Mouse (Mus musculus) spleen, adult 18-20 months (tissue): ENCODE results near the gene Dock11.

ENCODE experiments used
- DNase-seq, 2 experiments: peaks; one replicate each; pipeline ENCODE4 v3.0.0; 2022; ENCODE audit warnings: mixed read lengths in 2 of 2

Dock11 gene

DNA sequence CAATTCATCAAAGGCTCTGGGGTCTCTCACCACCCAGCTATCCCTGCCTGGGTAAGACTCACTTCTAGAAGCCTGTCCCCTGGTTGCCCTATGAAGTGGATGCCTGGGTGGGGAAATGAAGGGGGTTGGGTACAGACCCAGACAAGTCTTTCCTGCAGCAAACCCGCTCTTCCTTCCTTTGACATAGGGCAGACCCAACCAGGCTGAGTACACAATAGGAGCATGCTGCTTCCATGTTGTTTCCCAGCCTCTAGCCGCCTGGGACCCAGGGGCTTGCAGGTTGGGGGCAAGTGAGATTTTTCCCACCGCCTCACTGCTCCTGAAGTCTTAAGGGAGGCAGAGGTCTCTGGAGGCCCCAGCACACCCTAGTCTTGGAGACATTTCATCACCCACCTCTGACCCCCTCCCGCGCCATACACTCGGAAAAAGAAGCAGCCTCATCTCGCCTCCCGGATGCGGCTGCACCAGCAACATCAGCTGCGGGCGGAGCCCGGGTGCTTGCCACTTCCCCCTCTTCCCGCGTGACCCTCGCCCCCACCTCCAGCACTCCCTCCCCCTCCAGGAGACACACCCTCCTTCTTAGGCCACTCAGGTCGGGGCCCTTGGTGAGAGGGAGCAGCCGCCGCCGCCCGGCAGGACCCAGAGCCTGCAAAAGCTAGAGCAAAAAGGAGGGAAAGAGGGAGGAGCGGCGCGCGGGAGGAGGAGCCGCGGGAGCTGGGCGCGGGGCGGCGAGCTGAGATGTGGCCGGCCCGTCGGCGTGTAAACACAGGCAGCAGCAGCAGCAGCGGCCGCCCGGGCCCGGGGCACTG lies at the start of gene Dock11:
Gene Dock11, plus strand, starts transcription at position 746 of the 809 bp plus-strand sequence.
- DNase-seq = peak; percentile 67 to 81

DNA sequence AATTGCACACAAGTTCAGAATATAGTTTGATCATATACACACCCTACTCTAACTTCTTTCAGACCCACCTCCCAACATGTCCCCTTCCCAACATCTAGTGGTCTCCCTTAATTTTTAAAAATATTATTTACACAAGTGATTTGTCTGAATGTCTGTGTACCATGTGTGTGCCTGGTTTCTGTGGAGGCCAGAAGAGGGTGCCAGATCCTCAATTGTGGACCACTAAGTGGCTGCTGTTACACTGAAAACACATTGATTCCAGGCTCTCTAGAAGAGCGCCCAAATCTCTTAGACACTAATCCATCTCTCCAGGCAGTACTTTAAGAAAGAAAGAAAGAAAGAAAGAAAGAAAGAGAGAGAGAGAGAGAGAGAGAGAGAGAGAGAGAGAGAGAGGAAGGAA lies 8.9 kb upstream of the Dock11 start:
- DNase-seq = no peak

DNA sequence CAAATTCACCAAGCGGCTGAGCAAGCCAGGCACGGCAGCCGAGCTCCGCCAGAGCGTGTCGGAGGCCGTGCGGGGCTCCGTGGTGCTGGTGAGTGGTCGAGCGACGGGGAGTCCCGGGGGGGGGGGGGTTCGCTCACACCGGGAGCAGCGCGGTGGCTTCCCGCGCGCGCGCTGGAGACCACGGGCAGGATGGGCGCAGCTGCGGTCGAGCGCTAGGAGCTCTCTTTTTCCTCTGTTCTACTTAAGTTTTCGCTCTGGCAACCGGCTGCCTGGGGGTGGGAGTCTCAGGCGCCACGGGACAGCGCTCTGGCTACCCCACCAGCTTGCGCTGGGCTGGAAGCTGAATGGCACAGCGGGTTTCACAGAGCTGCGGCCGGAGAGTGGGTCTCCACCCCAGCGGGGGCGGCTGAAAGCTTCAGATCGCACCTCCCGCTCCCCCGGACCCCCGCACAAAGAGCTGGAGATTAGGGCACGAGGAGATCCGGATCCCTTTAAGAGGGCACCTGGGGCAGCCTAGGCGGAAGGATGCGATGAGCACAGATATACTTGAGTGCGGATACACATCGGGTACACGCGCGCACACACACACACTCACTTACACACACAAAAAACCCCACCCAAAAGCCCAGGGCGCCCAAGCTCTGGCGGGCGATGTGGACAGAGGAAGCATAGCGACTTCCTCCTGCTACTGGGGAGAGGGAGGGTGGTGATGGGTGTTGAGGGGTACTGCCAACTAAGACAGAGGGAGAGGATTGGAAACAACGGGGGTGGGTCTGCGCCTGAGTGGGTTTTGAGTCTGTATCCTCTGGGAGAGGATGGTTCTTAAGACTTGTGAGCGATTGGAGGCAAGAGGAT lies 540 bp downstream of the Dock11 start:
- DNase-seq = peak; percentile 51 to 58

DNA sequence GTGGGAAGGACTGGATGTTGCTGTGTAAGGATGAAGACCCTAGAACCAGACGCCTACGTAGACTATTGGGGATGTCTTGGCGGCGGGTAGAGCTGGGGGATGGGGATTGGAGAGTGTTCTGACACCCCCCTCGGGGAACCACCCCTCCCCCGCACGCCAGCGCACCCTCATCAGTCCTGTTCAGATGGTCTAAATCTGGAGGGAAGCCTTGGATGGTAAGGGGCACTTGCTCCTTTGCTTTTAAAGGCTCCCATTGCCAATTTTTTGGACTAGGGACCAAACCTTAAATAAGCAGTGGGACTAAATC lies 1.1 kb downstream of the Dock11 start:
- DNase-seq = peak in 1 of 2 experiments; percentile 13

DNA sequence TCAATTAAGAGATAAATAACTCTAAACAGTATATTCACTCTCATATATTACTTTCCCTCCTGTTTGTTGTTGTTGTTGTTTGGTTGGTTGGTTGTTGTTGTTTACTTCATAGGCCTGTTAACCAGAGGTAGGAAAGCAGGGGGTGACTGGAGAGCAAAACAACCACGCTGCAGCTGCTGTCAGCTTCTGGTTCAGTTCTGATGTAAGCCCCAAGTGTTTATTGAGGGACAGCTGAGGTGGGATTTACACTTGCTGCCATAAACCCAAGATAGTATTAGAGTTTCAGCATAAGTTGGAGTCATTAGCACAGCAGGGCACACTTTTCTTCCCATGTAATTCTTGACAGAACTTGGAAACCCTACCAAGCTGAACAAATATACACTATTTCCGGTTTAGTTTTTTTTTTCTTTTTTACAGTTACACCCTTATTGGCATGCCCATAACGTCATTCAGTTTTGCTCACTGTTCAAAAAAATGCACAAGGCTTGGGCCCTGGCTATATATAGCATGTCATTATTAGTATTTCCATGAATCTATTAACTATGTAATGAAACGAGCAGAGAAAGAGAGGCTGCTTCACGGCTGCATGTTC lies 3.0 kb downstream of the Dock11 start:
- DNase-seq = no peak

DNA sequence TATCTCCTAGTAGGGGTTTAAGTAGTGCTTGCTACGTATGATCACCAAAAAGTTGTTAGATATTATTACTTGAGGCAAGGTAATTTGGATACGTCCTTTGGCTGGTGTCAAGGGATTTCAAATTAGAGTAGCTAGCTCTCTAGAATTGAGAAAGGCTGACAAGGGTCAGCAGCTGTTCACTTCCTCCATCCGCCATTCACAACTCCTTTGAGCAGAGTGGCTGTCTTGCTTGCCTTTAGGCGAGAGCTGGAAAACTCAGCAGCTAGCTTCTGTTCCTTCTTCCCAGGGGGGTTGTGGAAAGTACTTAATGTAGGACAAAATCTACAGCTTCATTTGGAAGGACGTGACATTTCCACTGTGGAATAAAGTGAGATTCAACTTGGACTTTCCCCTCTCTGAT lies 3.7 kb downstream of the Dock11 start:
- DNase-seq = no peak

DNA sequence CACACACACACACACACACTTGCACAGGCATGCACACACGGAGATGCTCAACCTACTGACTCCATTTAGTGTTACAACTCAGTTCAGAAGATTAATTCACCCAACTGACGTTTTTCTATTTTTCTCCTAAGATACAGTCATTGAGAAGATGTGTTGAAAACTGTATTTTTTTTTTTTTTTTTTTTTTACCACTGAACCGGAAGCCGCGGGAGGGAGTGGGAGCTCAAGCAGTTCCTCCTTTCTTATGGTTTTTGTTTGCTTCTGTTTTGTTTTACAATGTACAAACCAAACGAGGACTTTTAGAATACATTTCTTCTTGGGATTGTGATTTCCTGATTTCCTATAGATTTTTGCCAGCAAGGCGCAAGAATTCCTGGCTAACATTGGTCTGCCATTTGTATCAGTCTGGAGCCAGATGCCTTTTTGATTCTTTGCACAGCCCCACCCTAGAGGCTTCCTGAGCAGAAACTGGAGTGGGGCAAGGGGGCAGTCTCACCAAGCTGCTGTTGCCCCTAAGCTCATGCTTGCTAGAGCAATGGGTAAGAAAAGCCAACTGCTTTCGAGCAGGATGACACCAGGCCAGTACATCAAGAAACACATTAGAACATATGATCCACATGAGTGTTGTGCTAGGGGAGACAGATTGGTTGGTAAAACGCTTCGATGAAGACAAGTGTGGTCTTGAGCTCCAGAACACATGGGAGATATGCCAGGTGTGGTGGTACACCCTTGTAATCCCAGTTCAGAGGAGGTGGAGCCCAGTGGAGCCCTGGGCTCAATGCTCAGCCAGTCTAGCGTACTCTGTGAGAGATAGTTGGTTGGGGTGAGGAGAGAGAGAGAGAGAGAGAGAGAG lies 9.2 kb downstream of the Dock11 start:
- no peak for DNase-seq

DNA sequence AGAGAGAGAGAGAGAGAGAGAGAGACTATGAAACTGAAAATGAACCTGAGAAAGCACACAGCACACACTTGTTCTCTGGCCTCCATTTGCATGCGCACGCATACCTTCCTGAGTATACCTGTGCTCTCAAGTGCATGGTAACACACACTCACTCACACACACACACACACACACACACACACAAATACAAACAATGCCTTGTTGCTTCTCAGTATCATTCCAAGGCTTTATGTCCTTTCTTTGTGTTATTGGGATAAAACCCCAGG lies 9.8 kb downstream of the Dock11 start:
- DNase-seq = no peak

DNA sequence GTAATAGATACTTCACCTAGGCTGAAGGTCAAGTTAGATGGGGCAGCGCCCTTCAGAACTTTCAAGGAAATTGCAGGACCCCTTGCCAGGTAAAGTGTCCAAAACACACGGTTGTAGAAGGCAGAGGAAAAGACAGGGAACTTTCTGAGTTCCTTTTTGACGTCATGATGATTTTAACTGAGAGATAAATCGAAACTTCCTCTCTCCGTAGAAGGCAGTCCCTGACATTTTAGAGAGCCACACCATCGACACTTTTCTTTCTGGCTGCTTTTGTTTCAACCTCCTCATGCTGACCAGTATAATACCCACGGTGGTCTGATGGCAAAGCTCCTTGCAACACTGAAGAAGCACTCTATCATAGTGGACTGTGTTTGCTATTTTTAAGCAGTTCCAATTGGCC lies 15.7 kb downstream of the Dock11 start:
- no peak for DNase-seq

DNA sequence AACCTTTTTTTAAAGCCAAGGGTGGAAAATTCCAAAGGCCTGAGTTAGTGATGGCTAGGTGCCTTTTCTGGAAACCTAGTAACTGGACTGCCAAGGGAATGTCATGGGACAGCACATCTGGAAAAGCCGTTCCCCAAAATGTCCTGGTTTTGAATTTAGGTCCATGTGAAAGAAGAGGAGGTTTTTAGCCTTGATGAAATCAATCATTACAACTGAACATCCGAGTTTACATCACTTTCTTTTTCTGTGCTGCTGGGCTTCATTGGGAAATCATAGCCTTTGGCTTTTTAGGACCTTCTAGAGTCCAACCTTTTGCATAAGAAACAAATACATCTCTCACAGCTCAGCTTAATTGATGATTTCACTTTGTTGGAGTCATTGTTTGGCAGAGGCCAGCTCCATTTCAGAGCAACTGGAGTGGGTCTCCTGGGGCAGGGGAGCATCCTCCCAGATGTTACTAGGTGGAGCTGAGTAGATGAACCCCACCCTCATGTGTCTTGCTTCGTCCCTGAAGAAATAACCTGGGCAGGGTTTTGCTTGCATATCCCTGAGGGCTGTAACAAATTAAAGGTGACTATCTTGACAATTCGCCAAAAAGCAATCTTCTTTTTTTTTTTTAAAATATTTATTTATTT lies 18.2 kb downstream of the Dock11 start:
- no peak for DNase-seq

DNA sequence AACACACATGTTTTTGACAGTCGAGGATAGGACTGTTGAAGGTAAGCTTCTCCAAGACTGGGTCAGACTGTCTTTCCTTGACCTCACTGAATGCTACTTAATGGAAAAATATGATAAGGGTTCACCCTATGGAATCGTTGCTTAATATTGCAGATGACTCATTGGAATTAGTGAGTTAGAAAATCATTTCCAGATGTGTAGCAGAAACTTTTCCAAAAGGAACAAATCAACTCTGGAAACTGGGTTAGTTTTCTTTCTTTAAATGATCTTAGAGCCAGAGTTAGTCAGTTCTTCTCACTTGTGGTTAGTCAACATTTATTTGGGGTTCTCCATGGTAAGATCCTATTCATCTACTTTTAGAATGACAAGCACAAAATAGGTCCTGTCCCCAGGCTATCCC lies 30.9 kb downstream of the Dock11 start:
- no peak for DNase-seq

DNA sequence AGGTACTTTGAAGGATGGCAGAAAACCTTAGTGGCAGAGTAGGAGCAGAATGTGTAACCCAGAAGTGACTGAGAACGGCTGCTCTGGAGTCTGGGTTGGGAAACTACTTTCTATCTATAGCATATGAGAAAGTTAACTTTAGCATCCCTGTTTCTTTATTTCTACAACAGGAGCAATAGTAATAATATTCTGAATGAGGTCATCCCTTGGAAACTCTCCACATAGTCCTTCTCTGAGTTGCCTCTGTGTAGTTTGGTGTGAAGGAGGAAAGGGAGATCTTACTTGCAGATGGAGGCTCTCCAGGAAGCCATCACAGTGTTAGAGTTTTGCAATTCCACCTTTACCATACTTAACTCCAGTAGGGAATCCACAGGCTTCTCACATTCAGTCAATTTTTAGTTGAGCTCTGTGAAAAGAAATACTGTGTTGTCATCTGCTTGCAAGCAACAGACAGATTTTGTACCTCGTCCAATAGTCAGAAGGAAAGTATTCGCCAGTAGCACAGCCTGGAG lies 31.5 kb downstream of the Dock11 start:
- DNase-seq = no peak

DNA sequence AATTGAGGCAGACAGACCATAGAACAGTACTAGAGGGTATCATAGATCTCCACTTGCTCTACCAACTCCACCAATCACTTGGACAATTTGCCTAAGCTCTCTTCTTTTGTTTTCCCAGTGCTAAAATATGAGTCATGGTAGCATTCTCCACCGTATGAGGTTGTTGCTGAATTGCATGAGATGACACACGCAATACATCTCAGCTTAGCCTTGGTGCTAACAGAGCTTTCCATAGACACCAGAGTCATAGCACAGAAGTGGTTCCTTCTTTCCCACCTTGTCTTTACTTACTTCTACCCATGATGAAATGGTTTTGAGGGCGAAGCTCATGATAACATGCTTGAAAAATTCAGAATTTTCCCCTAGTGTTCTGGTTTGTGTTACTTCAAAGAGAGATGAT lies 33.3 kb downstream of the Dock11 start:
- DNase-seq = no peak

DNA sequence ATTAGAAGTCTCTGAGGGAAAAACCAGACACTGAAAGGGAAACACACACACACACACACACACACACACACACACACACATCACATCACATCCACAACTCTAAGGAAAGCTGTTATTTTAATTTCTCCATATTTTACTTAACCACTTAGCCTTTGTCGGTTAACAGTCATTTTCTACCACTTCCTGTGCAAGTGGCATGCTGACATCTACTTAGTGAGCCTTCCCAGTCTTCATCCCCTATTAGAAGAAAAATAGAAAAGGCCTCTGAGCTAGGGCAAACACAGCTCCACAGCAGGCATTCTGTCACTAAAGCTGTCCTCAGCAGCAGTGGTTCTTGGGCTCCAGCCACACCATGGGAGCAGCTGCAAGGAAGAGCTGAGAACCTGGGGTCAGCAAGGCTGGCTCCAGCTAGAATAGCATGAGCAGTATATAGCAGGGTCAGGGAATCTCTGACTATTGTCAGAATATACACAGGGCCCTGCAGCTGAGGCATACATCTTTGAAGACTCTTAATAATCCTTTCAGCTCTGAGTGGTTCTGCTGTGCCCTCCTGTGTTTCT lies 36.2 kb downstream of the Dock11 start:
- no peak for DNase-seq

DNA sequence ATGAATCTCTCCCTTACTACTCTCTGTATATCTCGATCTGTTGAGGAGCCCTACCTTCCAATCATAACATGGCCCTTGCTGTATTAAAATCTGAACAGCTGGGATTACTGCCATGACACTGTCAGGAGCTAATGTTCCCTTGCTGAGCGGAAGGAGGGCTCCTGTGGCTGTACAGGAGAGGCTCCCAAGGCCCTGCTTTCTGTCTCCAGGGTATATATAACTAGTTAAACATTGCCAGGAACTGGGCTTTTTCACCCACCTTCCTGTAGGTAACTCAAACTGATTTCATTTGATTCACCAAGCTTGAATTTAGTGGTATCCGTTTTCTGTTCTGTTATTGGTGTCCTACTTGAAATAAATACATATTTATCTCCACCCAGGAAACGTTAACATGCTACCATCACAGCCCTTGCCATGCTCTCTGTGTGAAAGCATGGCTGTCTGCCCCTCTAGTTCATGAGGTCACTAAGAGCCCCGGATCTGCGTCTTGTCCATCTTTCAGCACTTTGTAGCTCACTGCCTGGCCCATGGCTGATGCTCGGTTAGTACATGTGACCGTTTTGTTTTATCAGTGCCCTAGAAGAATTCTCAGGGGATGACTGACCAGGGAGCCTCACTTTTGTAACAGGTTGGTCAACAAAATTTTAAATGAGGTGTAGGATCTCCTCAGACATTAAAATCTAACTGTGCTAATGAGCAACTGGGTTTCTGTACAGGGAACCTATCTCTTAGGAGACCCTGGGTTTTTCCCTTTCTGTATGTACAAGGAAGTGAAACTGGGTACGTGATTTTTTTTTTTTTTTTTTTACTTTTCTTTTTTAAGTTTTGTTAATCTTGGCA lies 41.7 kb downstream of the Dock11 start:
- no peak for DNase-seq

DNA sequence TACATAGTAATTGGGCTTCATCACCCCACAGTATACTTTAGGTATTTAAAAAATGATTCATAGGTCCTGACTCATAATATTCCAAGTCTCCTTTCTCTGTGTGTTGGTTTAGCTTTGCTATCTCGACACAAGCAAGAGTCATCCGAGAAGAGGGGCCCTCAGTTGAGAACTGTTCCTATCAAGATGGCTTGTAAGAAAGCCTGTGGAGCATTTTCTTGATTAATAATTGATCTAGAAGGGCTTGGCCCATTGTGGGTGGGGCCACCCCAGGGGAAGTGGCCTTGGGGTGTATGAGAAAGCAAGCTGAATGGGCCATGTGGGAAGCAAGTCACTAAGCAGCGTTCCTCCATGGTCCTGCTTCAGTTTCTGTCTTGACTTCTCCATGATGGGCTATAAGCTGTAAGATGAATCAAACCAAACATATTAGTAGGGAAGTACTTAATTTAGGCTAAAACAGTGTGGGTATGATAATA lies 42.3 kb downstream of the Dock11 start:
- DNase-seq = peak in 1 of 2 experiments; percentile 24

DNA sequence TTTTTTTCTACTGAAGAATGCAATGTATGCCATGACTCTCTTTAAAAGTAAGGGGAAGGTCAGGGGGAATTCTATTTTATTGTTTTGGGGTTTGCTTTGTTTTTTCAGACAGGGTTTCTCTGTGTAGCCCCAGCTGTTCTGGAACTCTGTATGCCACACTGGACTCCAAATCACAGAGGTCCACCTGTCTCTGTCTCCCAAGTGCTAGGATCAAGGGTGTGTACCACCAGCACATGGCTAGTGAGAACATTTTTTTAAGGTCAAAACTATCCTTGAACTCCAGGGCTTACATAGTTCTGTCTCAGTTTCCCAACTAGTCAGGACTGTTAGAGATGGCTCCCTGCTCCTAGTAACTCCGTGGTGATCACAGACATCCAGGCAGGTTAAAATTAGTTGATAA lies 43.3 kb downstream of the Dock11 start:
- DNase-seq = no peak

DNA sequence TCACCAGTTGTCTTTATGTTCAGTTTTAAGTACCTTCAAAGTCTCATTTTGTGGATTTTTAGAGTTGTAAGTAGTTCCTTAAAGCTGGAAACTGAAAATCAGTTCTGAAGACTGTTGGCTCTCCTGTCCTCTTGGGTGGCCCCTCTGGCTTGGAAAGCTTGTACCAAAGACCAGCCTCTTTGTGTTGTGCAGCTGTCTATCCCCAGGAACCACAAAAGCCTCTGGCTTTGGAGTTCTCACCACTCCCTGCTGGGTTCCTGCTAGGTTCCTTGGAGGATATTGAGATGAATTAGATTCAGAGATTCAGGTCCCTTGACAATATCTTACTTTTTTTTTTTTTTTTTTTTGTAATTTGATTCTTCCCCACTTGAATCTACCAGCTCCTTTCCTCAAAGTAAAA lies 44.3 kb downstream of the Dock11 start:
- DNase-seq = no peak

DNA sequence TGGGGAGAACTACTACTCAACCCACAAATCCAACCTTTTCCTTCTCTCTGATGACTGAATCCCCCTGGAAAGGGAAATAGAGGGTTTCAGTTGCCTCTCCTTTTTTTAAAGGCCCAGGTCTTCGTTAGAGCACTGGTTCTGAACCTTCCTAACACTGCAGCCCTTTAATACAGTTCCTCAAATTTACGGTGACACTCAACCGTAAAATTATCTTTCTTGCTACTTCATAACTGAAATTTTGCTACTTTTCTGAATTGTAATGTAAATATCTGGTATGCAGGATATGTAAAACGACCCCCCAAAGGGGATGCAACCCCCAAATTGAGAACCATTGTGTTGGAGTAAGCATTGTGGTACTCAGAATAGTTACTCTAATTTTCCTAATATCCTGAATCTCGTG lies 49.5 kb downstream of the Dock11 start:
- no peak for DNase-seq

DNA sequence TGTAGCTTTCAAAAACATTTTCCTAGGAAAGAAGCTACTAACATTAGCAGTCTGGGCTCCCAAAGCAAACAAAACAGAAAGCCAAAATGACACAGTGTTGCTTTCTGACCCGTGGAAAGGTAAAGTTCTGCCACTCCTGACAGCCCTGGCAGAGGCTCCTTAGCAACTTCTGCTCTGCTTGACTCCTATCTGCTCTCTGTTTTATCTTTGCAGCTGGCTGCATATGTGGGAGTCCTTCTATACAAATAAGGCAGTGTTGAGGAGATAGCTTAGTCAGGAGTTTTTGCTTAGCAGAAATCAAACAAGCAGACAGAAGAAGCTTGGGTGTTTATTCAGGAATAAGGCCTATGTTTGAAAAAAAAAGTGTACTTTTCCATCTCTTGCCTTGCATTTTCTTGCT lies 57.8 kb downstream of the Dock11 start:
- DNase-seq = no peak

DNA sequence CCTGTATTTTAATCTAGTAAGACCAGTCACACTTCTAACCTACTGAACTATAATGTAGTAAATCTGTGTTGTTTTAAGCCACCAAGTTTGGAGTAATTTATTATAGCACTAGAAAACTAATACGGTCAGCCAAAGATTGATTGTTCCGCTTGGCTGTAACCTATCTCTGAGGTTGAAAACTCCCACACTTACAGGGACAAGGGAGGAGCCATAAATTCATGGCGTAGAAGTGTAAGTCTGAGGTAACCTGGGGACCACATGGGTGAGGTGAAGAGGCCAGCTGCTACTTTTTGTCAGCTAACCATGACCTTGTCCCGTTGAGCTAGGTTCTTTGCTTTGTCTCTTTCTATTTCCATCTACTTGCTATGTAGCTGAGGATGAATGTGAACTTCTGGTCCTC lies 61.5 kb downstream of the Dock11 start:
- DNase-seq = no peak
